Mouse (Mus musculus): ENCODE data around the gene Dlx6.

Dlx6 gene

GRCm38 (mm10) chr6:6860411-6861085, 2.6 kb upstream of the Dlx6 start:
- DNase-seq = no peak

GRCm38 (mm10) chr6:6861086-6861797, 1.9 kb upstream of the Dlx6 start:
- no peak for DNase-seq

GRCm38 (mm10) chr6:6861798-6862428, 1.2 kb upstream of the Dlx6 start:
- DNase-seq = no peak

GRCm38 (mm10) chr6:6862611-6863010, 523 bp upstream of the Dlx6 start:
- DNase-seq = no peak

- DNase-seq = no peak
Observed at GRCm38 (mm10) chr6:6863955-6864354, 821 bp downstream of the Dlx6 start.

- DNase-seq = no peak
Observed at GRCm38 (mm10) chr6:6864441-6865440, 1.6 kb downstream of the Dlx6 start.

GRCm38 (mm10) chr6:6867031-6867430, 3.9 kb downstream of the Dlx6 start:
- DNase-seq = no peak

- DNase-seq = no peak
Observed at GRCm38 (mm10) chr6:6869041-6869685, 6.0 kb downstream of the Dlx6 start.

GRCm38 (mm10) chr6:6869961-6870800, 7.0 kb downstream of the Dlx6 start:
- no peak for DNase-seq

GRCm38 (mm10) chr6:6870876-6871420, 7.8 kb downstream of the Dlx6 start:
- no peak for DNase-seq

- DNase-seq = no peak
Observed at GRCm38 (mm10) chr6:6871692-6872091, 8.6 kb downstream of the Dlx6 start.

- DNase-seq = no peak
Observed at GRCm38 (mm10) chr6:6872873-6873272, 9.7 kb downstream of the Dlx6 start.

- DNase-seq = no peak
Observed at GRCm38 (mm10) chr6:6873476-6874072, 10.4 kb downstream of the Dlx6 start.

GRCm38 (mm10) chr6:6874073-6874771, 11.1 kb downstream of the Dlx6 start:
- DNase-seq = no peak

- no peak for DNase-seq
Observed at GRCm38 (mm10) chr6:6875136-6875535, 12.0 kb downstream of the Dlx6 start.

- no peak for DNase-seq
Observed at GRCm38 (mm10) chr6:6875676-6876075, 12.5 kb downstream of the Dlx6 start.

- DNase-seq = no peak
Observed at GRCm38 (mm10) chr6:6876231-6876630, 13.1 kb downstream of the Dlx6 start.

- no peak for DNase-seq
Observed at GRCm38 (mm10) chr6:6876731-6877130, 13.6 kb downstream of the Dlx6 start.

- DNase-seq = no peak
Observed at GRCm38 (mm10) chr6:6877346-6877910, 14.3 kb downstream of the Dlx6 start.

All from lung, postnatal 4 days (tissue).